In genomic region chr3:145143856-145144255, GRCm38 (mm10) we compare ENCODE assay signal across 32 mouse cellular contexts. TPM values are rescaled to one million over a fixed set of nuclear protein-coding genes. Genes with fewer than 3 reads are reported as not detected.
"Had no signal": no experiment of that assay in that cellular context is flagged by ENCODE, and none has a peak within 500 bp of the region (broad histone marks: within the 10 kb centered on the region; RNA-seq: fewer than 3 reads in every experiment).

No protein-coding gene starts in this region.

- ATAC-seq: forebrain, embryonic 14.5 days; forebrain, embryonic 15.5 days; forebrain, embryonic 16.5 days; forebrain, postnatal 0 days had no signal

- H3K27ac ChIP-seq: embryonic facial prominence, embryonic 10.5 days; embryonic facial prominence, embryonic 12.5 days; embryonic facial prominence, embryonic 13.5 days; embryonic facial prominence, embryonic 15.5 days; forebrain, embryonic 10.5 days; forebrain, embryonic 15.5 days; gastrocnemius, adult 2 months; heart, adult 2 months had no signal

- H3K9me3 ChIP-seq: embryonic facial prominence, embryonic 10.5 days; embryonic facial prominence, embryonic 12.5 days; embryonic facial prominence, embryonic 13.5 days; embryonic facial prominence, embryonic 15.5 days; forebrain, embryonic 10.5 days; forebrain, embryonic 15.5 days had no signal

- H3K9ac ChIP-seq: embryonic facial prominence, embryonic 12.5 days; embryonic facial prominence, embryonic 13.5 days; embryonic facial prominence, embryonic 15.5 days; forebrain, embryonic 15.5 days; forebrain, postnatal 0 days had no signal

- H3K27me3 ChIP-seq: embryonic facial prominence, embryonic 12.5 days; embryonic facial prominence, embryonic 13.5 days; embryonic facial prominence, embryonic 15.5 days; forebrain, embryonic 15.5 days had no signal

- H3K4me3 ChIP-seq: embryonic facial prominence, embryonic 10.5 days; embryonic facial prominence, embryonic 12.5 days; embryonic facial prominence, embryonic 13.5 days; embryonic facial prominence, embryonic 15.5 days; erythroblast, embryonic 14.5 days; forebrain, embryonic 10.5 days; forebrain, embryonic 15.5 days; gastrocnemius, adult 2 months; heart, adult 2 months had no signal

- H3K4me2 ChIP-seq: embryonic facial prominence, embryonic 12.5 days; embryonic facial prominence, embryonic 13.5 days; embryonic facial prominence, embryonic 15.5 days; forebrain, embryonic 15.5 days had no signal

- H3K4me1 ChIP-seq: embryonic facial prominence, embryonic 10.5 days; embryonic facial prominence, embryonic 12.5 days; embryonic facial prominence, embryonic 13.5 days; embryonic facial prominence, embryonic 15.5 days; forebrain, embryonic 10.5 days; forebrain, embryonic 15.5 days had no signal

- DNase-seq: cerebellum, adult 18-20 months; cerebellum, adult 2 months; cerebellum, adult 8-10 months; cerebellum, adult 9-10 months; cerebellum, adult 9-11 months; cerebellum, postnatal 10 days; cerebellum, postnatal 14 days; cerebellum, postnatal 25 days; cerebellum, postnatal 36 days; embryo, embryonic 11 days; forebrain, postnatal 0 days; gastrocnemius, adult 2 months; gastrocnemius, postnatal 10 days; gastrocnemius, postnatal 14 days; gastrocnemius, postnatal 25 days; gastrocnemius, postnatal 36 days; heart, adult 11 months; heart, adult 18-20 months; heart, adult 2 months had no signal

RNA-seq across cellular contexts. Expression of gene Clca2, which starts 44.6 kb away (rescaled TPM):
- total RNA-seq: common myeloid progenitor, adult 5-6 weeks; forebrain, postnatal 0 days; granulocyte monocyte progenitor cell, adult 5-6 weeks had no signal
- polyA plus RNA-seq: cerebellum, adult 2 months; cortical plate, adult 2 months; erythroblast, embryonic 14.5 days; forebrain, postnatal 0 days; frontal cortex, adult 2 months had no signal
